Mouse (Mus musculus) lung, adult 10 weeks (tissue): ENCODE measurements around the gene Rsbn1l. TPM values are rescaled to one million over a fixed set of nuclear protein-coding genes. Genes with fewer than 3 reads are reported as not detected.

Experiments
- polyA plus RNA-seq: library from polyadenylated mRNA; stranded (reverse); fragments of 350-450 nt; fragmentation: Illumina TruSeq; extraction: RNeasy Lipid Tissue Mini Kit (QIAGEN cat#74804); gene quantifications from one replicate; pipeline ENCODE4 v1.2.3, GENCODE M21; 2014; ENCODE audit warnings: low read depth, low replicate concordance; ENCODE audit not compliant: insufficient read depth

The Rsbn1l gene
- 7.6 TPM for polyA plus RNA-seq

GRCm38 (mm10) chr5:20956298-20956697 is at the start of gene Rsbn1l:
TSS of gene Rsbn1l (minus strand) at chr5:20956398.

GRCm38 (mm10) chr5:20881915-20882800 is 74.0 kb downstream of the Rsbn1l start, which contains the start of the genes Phtf2 and Tmem60:
TSS of gene Phtf2 (minus strand) at chr5:20882124.
TSS of gene Tmem60 (plus strand) at chr5:20882191.

Other genes starting within 250 kb of the Rsbn1l start
- gene Phtf2, start 74.3 kb downstream of the Rsbn1l start, polyA plus RNA-seq = 2.7 TPM
- 20.3 TPM for gene Tmem60, start 74.2 kb downstream of the Rsbn1l start, polyA plus RNA-seq
- gene Ptpn12, start 99.5 kb upstream of the Rsbn1l start, polyA plus RNA-seq = 50.7 TPM
- 18.4 TPM for gene Gsap, start 229.9 kb upstream of the Rsbn1l start, polyA plus RNA-seq